Mouse (Mus musculus) midbrain, embryonic 11.5 days (tissue): Measurements from ENCODE around the gene Tom1l2. TPM values are rescaled to one million over a fixed set of nuclear protein-coding genes. Genes with fewer than 3 reads are reported as not detected.

ENCODE experiments used
- ATAC-seq: fragments of 200-750 bp; cut with Nextera tagmentation; 2 replicates; pipeline ENCODE4 v1.8.0; 2017; ENCODE audit warnings: moderate TSS enrichment, moderate library complexity; ENCODE audit not compliant: low FRiP score
- DNase-seq: peaks from one replicate; pipeline ENCODE4 v3.0.0; 2015; ENCODE audit warnings: low spot score; ENCODE audit errors: missing footprints
- H3K27ac ChIP-seq: fragments of 300-500 bp; sonication (generic); 2 replicates; pipeline ENCODE4 v1.5.1; 2014; ENCODE audit warnings: low read depth, low read length
- H3K27me3 ChIP-seq: fragments of 300-500 bp; sonication (generic); 2 replicates; pipeline ENCODE4 v1.6.1; 2014; ENCODE audit warnings: mild to moderate bottlenecking, low read length, moderate library complexity, mixed read lengths; ENCODE audit not compliant: control insufficient read depth, insufficient read depth
- H3K36me3 ChIP-seq: fragments of 300-500 bp; sonication (generic); 2 replicates; pipeline ENCODE4 v1.6.1; 2014; ENCODE audit warnings: mild to moderate bottlenecking, low read length, moderate library complexity, mixed read lengths; ENCODE audit not compliant: control insufficient read depth, insufficient read depth
- H3K4me1 ChIP-seq: fragments of 300-500 bp; sonication (generic); 2 replicates; pipeline ENCODE4 v1.6.1; 2014; ENCODE audit warnings: low read length; ENCODE audit not compliant: control insufficient read depth, insufficient read depth
- H3K4me2 ChIP-seq: fragments of 300-500 bp; sonication (generic); 2 replicates; pipeline ENCODE4 v1.6.1; 2014; ENCODE audit warnings: mild to moderate bottlenecking, moderate library complexity
- H3K4me3 ChIP-seq: fragments of 300-500 bp; sonication (generic); 2 replicates; pipeline ENCODE4 v1.5.1; 2014; ENCODE audit warnings: low read depth, low read length
- H3K9ac ChIP-seq: fragments of 300-500 bp; sonication (generic); 2 replicates; pipeline ENCODE4 v1.6.1; 2014; ENCODE audit warnings: low read length
- H3K9me3 ChIP-seq: fragments of 300-500 bp; sonication (generic); 2 replicates; pipeline ENCODE4 v1.6.1; 2016; ENCODE audit warnings: low read length; ENCODE audit not compliant: control insufficient read depth
- WGBS: fragments of 180-500 bp; shearing (Covaris S2); extraction: QIAGEN DNeasy Blood & Tissue Kit; methylation state at CpG from one replicate; pipeline ENCODE4 v1.1.7; 2014; 5-methylcytosine and 5-hydroxymethylcytosine counted together
- polyA plus RNA-seq: library from polyadenylated mRNA; unstranded; fragments of >200 nt; fragmentation: Nextera tagmentation; extraction: Ambion mirVana; gene quantifications from 2 replicates; pipeline ENCODE4 v1.2.1, GENCODE M21; 2014

Tom1l2 gene
- polyA plus RNA-seq, 1 experiment from 2014 or later: 12.1 TPM

DNA sequence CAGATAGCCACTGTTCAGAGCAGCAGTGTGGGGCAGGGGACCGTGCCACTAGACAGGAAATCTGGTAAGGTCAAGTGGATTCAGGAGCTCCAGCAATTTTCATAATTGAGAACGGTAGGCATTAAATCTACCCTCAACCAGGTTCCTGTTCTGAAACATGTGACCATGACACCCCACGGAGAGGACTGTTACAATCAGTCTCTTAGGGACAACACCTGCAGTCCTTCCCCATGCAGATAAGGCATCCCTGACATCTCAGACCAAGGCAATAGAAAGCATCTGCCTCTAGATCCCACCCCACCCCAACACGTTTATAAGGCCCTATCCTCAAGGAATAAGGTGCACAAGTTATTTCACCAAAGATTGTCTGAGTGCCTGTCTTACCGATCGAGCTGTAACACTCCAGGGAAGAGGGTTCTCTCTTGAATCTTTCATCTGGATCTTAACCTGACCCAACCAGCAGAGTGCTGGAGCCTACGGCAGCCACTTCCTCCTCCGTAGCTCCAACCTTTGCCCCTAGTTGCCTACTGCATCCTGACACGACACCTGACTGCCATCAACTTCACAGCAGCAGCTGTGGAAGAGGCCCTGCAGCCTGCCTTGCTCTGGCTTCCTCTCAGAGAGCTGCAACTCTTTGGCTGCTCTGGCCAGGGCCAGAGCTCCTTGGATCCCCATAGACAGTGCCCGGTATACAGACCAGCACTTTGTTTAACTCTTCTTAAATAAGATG is 50.2 kb downstream of the Tom1l2 start:
- Histone ChIP-seq H3K4me3 (no peak overlapping the region), H3K4me1 (peaks cover 2% of the 10 kb centered on the region; the same call in 1 of the 2 replicates), H3K27ac (no peak overlapping the region), H3K36me3 (no peaks in the 10 kb centered on the region), H3K4me2 (no peak overlapping the region), H3K27me3 (no peaks in the 10 kb centered on the region), H3K9ac (no peak overlapping the region), H3K9me3 (no peaks in the 10 kb centered on the region)
- 77% methylated on average over 10 of the region's 10 CpGs for WGBS
- DNase-seq: peak; percentile 23
- no peak for ATAC-seq

DNA sequence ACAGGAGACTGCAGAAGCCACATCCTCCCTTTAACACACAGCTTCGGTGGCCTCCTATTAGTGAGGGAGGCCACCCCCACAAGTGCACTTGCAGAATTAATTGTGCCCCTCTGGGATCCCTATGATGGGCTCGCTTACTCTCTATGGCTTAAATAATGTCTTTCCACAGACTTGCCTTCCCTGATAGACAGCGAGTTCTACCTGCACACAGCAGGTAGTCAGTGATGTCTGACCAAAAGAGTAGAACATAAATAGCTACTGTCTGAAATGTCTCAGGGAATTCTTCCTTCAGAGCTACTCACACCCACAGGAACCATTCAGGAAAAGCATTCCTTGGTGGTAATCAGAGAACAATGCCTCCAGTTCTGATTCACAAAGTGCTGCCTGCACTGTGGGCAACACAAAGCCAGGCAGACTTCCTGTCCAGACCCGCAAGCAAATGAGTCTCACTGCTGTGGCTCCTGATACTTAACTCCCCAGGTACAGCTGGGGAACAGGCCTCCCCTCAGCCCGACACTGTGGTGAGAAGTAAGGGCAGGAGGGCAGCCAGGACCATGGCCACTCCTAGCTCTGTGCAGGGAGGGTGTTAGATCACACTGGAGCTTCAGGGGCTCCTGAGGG is 51.0 kb downstream of the Tom1l2 start:
- no peaks in the 10 kb centered on the region for H3K36me3 ChIP-seq
- no peak for ATAC-seq
- 0 out of 2 replicates have a peak overlapping the region, but pooled peaks have one; percentile 9 for H3K9ac ChIP-seq
- no peaks in the 10 kb centered on the region for H3K27me3 ChIP-seq
- 0 out of 2 replicates have a peak overlapping the region, but pooled peaks have one; percentile 25 for H3K27ac ChIP-seq
- WGBS: 46% methylated on average over 5 of the region's 5 CpGs
- peak; percentile 70 for DNase-seq
- no peak overlapping the region for H3K4me2 ChIP-seq
- H3K4me3 ChIP-seq: no peak overlapping the region
- H3K4me1 ChIP-seq: peaks cover 2% of the 10 kb centered on the region; the same call in 1 of the 2 replicates
- H3K9me3 ChIP-seq: no peaks in the 10 kb centered on the region

- no peaks in the 10 kb centered on the region for H3K9me3 ChIP-seq
- ATAC-seq: no peak
- no peak overlapping the region for H3K27ac ChIP-seq
- no peaks in the 10 kb centered on the region for H3K36me3 ChIP-seq
- no peak overlapping the region for H3K4me2 ChIP-seq
- H3K4me3 ChIP-seq: no peak overlapping the region
- no peak overlapping the region for H3K9ac ChIP-seq
- 85% methylated on average over 3 of the region's 3 CpGs for WGBS
- no peaks in the 10 kb centered on the region for H3K27me3 ChIP-seq
- peaks cover 2% of the 10 kb centered on the region; the same call in 1 of the 2 replicates for H3K4me1 ChIP-seq
- DNase-seq: peak; percentile 8
Observed at GRCm38 (mm10) chr11:60300318-60300717, 52.4 kb downstream of the Tom1l2 start.

- no peaks in the 10 kb centered on the region for H3K27me3 ChIP-seq
- DNase-seq (peak; percentile 69), ATAC-seq (no peak)
- peaks cover 13% of the 10 kb centered on the region; the same call in 1 of the 2 replicates for H3K4me1 ChIP-seq
- 80% methylated on average over 3 of the region's 3 CpGs for WGBS
- H3K9me3 ChIP-seq: no peaks in the 10 kb centered on the region
- H3K27ac ChIP-seq: no peak overlapping the region
- H3K9ac ChIP-seq: no peak overlapping the region
- no peaks in the 10 kb centered on the region for H3K36me3 ChIP-seq
- no peak overlapping the region for H3K4me2 ChIP-seq
- H3K4me3 ChIP-seq: no peak overlapping the region
Observed at GRCm38 (mm10) chr11:60297772-60298171, 54.9 kb downstream of the Tom1l2 start.

DNA sequence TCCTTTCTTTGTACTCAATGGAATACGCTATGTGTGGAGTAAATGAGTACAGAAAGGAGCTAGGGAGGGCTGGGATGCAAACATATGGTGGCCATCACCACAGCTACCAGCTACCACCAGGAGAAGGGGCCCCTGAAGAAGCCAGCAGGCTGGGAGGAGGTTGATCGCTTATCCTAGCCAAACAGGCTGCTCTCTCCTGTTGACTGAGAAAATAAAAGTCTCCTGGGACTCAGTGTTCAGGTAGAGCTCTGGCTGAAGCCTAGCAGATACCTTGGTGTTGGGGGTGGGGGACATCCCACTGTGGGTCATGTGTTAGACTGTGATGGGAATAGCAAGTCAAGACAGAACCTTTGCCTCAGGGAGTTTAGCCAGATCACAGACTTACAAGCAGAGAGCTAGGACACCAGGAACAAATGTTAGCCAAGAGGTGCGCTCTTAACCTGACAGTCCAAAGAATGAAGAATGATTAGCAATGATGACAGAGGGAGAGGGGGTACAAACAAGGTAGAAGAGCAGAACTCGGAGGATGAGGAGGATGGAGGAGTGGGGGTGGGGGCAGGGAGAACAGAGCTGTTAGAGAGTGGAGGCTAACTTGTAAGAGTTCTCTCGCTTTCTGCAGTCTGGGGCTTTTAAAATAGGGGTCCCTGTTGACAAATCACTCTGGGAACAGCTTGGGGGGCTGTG is 57.9 kb downstream of the Tom1l2 start:
- ATAC-seq: no peak
- Histone ChIP-seq H3K4me2 (no peak overlapping the region), H3K9me3 (no peaks in the 10 kb centered on the region), H3K4me3 (no peak overlapping the region), H3K27me3 (no peaks in the 10 kb centered on the region), H3K27ac (peak overlapping the region; percentile 32), H3K9ac (no peak overlapping the region), H3K4me1 (peaks cover 15% of the 10 kb centered on the region; the same call in 1 of the 2 replicates), H3K36me3 (no peaks in the 10 kb centered on the region)
- peak; percentile 83 for DNase-seq
- WGBS: 61% methylated on average over 5 of the region's 5 CpGs

DNA sequence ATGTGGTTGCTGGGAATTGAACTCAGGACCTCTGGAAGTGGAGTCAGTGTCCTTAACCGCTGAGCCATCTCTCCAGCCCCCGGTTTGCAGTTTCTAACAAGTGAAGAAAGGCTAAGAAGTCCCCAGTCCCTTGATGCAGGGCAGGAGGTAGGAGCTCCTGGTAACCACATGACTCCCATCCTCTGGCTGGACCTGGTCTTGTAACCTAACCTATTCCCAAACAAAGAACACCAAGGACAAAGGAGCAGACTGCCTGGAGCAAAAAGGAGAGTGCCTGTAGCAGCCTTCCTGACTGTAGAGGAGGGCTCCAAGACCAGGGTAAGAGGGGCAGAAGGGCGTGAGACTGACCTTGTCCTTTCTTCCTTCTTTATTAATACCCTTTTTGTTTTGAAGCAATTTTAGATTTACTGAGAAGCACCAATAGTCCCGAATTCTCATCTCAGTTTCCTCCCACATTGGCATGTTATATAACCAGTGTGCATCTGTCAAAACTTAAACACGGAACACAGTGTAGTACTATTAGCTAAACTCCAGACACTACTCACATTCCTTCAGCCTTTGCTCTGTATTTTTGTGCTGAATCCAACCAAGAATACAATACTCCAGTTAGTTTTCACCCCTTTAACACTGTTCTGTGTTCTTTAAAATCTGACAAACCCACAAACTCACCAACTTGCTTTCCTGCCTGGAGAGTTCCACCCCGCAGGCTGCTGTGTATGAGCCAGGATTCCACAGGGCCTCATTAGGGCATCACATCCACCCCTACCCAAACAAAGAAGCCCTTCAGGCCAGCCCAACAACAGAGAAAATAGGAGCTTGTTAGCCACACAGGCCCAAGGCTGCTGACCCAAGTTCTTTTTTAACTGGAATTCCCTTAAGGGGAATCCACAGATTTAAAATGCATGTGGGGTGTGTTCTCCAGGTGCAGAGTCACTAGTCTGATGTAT is 58.7 kb downstream of the Tom1l2 start:
- peak overlapping the region; percentile 32 for H3K27ac ChIP-seq
- 76% methylated on average over 6 of the region's 6 CpGs for WGBS
- no peak overlapping the region for H3K4me3 ChIP-seq
- no peaks in the 10 kb centered on the region for H3K36me3 ChIP-seq
- ATAC-seq (no peak), DNase-seq (peak; percentile 84)
- no peak overlapping the region for H3K4me2 ChIP-seq
- H3K4me1 ChIP-seq: peaks cover 15% of the 10 kb centered on the region; the same call in 1 of the 2 replicates
- no peaks in the 10 kb centered on the region for H3K27me3 ChIP-seq
- H3K9ac ChIP-seq: no peak overlapping the region
- H3K9me3 ChIP-seq: no peaks in the 10 kb centered on the region

DNA sequence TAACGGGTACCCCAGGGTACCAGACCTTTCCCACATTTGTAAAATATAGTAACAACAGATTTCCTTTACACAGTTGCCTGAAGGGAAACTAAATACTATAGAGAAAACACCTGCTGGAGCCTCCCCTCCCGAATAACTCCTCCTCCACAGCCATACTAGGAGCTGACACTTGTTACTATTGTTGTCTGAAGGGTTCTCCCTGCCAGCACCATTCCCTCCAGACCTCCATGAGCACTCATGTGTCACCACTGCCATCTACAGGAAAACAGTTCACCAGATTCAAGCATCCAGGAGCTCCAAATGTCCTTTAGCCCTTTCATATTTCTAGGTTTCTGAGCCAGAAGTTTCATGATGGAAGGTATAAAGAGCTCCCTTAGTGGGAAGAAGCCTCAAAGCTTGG is 60.0 kb downstream of the Tom1l2 start:
- H3K4me2 ChIP-seq: no peak overlapping the region
- H3K9ac ChIP-seq: no peak overlapping the region
- no peaks in the 10 kb centered on the region for H3K9me3 ChIP-seq
- H3K27ac ChIP-seq: no peak overlapping the region
- 43% methylated on average over 2 of the region's 2 CpGs for WGBS
- H3K36me3 ChIP-seq: no peaks in the 10 kb centered on the region
- DNase-seq: peak; percentile 88
- ATAC-seq: peak; percentile 62; the same call in 1 of the 2 replicates
- no peaks in the 10 kb centered on the region for H3K27me3 ChIP-seq
- H3K4me1 ChIP-seq: peaks cover 15% of the 10 kb centered on the region; the same call in 1 of the 2 replicates
- no peak overlapping the region for H3K4me3 ChIP-seq

DNA sequence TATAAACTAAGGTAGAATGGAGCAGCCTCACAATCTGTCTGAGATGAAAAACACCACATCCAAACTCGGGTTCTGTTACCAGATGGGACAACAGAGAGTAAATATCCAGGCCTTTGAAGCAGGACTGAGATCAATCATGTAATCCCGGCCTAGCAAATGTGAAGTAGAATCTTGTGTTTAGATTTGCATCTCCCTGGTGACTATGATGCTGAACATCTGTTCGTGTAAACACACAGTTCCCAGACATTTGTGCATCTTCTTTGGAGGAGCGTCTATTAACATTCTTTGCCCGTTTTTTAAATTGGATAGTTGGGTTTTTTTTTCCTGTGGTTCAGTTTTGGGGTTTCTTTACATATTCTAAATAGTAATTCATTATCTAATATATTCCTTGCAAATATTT is 63.7 kb downstream of the Tom1l2 start:
- no peak overlapping the region for H3K27ac ChIP-seq
- 45% methylated on average over 5 of the region's 5 CpGs for WGBS

More for the DNA sequence above, 63.7 kb downstream of the Tom1l2 start:
- Histone ChIP-seq H3K9me3 (no peaks in the 10 kb centered on the region), H3K4me2 (no peak overlapping the region), H3K9ac (no peak overlapping the region), H3K4me1 (peaks cover 9% of the 10 kb centered on the region; the same call in 1 of the 2 replicates), H3K4me3 (no peak overlapping the region), H3K36me3 (no peaks in the 10 kb centered on the region), H3K27me3 (no peaks in the 10 kb centered on the region)
- peak; percentile 69 for DNase-seq
- ATAC-seq: no peak
